In the genomic region with DNA sequence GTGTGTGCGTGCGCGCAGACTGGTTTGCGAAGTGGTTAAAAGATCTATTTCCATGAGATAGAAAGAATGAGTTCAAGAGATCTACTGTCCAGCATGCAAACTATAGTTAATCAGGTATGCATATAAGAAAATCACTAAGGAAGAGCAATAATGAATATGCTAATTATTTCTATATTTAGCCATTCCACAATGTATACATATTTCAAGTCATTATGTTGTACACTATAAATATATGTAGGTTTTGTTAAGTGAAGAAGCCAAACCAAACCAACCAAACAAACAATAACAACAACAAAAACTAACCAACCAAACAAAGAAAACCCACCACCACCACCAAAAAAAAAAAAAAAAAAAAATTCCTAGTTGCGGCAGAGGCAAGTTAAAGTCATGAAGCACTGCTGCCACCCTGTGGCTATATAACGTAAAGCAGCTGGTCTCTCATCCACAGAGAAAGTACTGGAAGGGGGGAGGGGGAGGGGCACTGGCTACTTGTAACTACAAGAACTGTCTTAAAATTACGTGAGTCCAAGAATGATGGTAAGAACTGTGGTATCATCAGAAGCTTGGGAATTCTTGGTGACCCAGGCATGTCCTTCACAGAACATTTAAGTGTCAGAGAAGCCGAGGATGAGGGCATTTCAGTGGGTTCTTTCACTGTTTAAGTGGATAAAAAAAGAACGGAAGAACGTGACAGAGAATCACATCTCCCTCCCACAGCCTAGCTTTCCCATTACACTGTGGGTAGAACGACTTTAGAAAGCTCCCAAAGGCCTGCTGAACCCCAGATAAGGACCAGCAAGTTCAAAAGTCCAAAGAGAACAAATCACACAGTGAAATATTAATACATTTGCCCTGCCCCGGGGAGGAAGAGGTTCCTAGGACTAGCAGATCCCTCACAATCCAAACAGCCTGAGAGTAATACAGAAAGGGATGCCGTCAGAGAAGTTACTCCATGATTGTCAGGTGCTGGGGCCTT, we compare ENCODE assay signal across 9 mouse cellular contexts. TPM values are rescaled to one million over a fixed set of nuclear protein-coding genes. Genes with fewer than 3 reads are reported as not detected.
DNase-seq lines count a peak whose midpoint lies in the region; ATAC-seq and TF ChIP-seq lines count a peak whose summit lies in the region.
"Had no signal": no experiment of that assay in that cellular context is flagged by ENCODE, and none has a peak within 500 bp of the region (broad histone marks: within the 10 kb centered on the region; RNA-seq: fewer than 3 reads in every experiment).

No protein-coding gene starts in this region.

- DNase-seq in 416B (ENCODE audit: low read depth), result peak; percentile 78
- peak; percentile 65 to 91 for DNase-seq in adrenal gland, adult (ENCODE audit: inconsistent age in 2 of 2, low spot score in 1 of 2)
- DNase-seq in embryo, embryonic 10 days (ENCODE audit: low spot score), result peak; percentile 89
- peak; percentile 42 to 58 for DNase-seq in gastrocnemius, postnatal 36 days
- DNase-seq in kidney, adult 2 months, result peak; percentile 86
- peak; percentile 82 for DNase-seq in limb, embryonic 11.5 days (ENCODE audit: low spot score)
- DNase-seq in spleen, postnatal 4 days (ENCODE audit: low spot score in 2 of 2), result peak; percentile 66 to 80

- H3K4me3 ChIP-seq in kidney, adult 2 months (ENCODE audit: insufficient read depth, low read depth, low read length), result no peak overlapping the region
- H3K4me3 ChIP-seq in limb, embryonic 11.5 days (ENCODE audit: low read depth, low read length), result no peak overlapping the region
- no peak overlapping the region for H3K4me3 ChIP-seq in myocyte
- H3K4me3 ChIP-seq: embryonic facial prominence, embryonic 13.5 days had no signal

- no peak; the same call in 1 of the 2 replicates for ATAC-seq in limb, embryonic 11.5 days (ENCODE audit: insufficient number of reproducible peaks, low FRiP score, low TSS enrichment, low read depth)

- no peaks in the 10 kb centered on the region for H3K36me3 ChIP-seq in kidney, adult 2 months (ENCODE audit: control insufficient read depth, insufficient read depth, low read length)
- H3K36me3 ChIP-seq in limb, embryonic 11.5 days (ENCODE audit: control insufficient read depth, insufficient read depth, low read length), result no peaks in the 10 kb centered on the region
- no peaks in the 10 kb centered on the region for H3K36me3 ChIP-seq in myocyte (ENCODE audit: control insufficient read depth, insufficient read depth)
- H3K36me3 ChIP-seq: embryonic facial prominence, embryonic 13.5 days had no signal

- H3K4me1 ChIP-seq in kidney, adult 2 months (ENCODE audit: control insufficient read depth, insufficient read depth, low read length), result peaks cover 4% of the 10 kb centered on the region; the same call in 1 of the 2 replicates
- H3K4me1 ChIP-seq in limb, embryonic 11.5 days (ENCODE audit: control insufficient read depth, insufficient read depth, low read length), result no peaks in the 10 kb centered on the region

- no peak overlapping the region for H3ac ChIP-seq in myocyte (ENCODE audit: control insufficient read depth, insufficient read length)

- no peaks in the 10 kb centered on the region for H3K9me3 ChIP-seq in limb, embryonic 11.5 days (ENCODE audit: control insufficient read depth, low read length)
- H3K9me3 ChIP-seq: embryonic facial prominence, embryonic 13.5 days had no signal

- TF ChIP-seq POLR2A in kidney, adult 2 months (IDR thresholded peaks at IDR 0.05; ENCODE audit: low read depth, low read length), result no peak
- TF ChIP-seq POLR2A in myocyte (IDR thresholded peaks at IDR 0.05; ENCODE audit: insufficient read length, low read depth), result no peak

- TF ChIP-seq CTCF in kidney, adult 2 months (conservative IDR thresholded peaks at IDR 0.05; ENCODE audit: insufficient read depth, insufficient read length, low read depth, low read length), result peak; percentile 73

- no peak overlapping the region; the same call in 1 of the 2 replicates for H3K27ac ChIP-seq in kidney, adult 2 months (ENCODE audit: insufficient read depth, low read depth, low read length)
- no peak overlapping the region for H3K27ac ChIP-seq in limb, embryonic 11.5 days (replicated peaks; ENCODE audit: low read depth, low read length)
- H3K27ac ChIP-seq: embryonic facial prominence, embryonic 13.5 days had no signal

- no peaks in the 10 kb centered on the region for H3K79me2 ChIP-seq in myocyte (ENCODE audit: control insufficient read depth, insufficient read depth)

- intact Hi-C loops in gastrocnemius, postnatal 36 days (cut with DNase I), result loop anchor here (1.0 kb wide), 1 partner anchor 116 kb away; no protein-coding TSS in a partner anchor

- no peak overlapping the region for H3K9ac ChIP-seq in limb, embryonic 11.5 days (ENCODE audit: low read length)
- H3K9ac ChIP-seq: embryonic facial prominence, embryonic 13.5 days had no signal

- WGBS in kidney, adult 2 months, result 46% methylated on average over 13 of the region's 13 CpGs
- WGBS in limb, embryonic 11.5 days, result 58% methylated on average over 13 of the region's 13 CpGs

- no peak overlapping the region for H3K4me2 ChIP-seq in limb, embryonic 11.5 days (ENCODE audit: low read depth, severe bottlenecking)
- peak overlapping the region; percentile 52 for H3K4me2 ChIP-seq in myocyte (ENCODE audit: low read depth)
- H3K4me2 ChIP-seq: embryonic facial prominence, embryonic 13.5 days had no signal

- no peaks in the 10 kb centered on the region for H3K27me3 ChIP-seq in kidney, adult 2 months (replicated peaks; ENCODE audit: control insufficient read depth, insufficient read depth, low read length)
- H3K27me3 ChIP-seq in limb, embryonic 11.5 days (ENCODE audit: control insufficient read depth, insufficient read depth, low read length), result no peaks in the 10 kb centered on the region
- H3K27me3 ChIP-seq in myocyte (ENCODE audit: control insufficient read depth, insufficient read depth, insufficient read length), result no peaks in the 10 kb centered on the region
- H3K27me3 ChIP-seq: embryonic facial prominence, embryonic 13.5 days had no signal

TF ChIP-seq in myocyte, 11 proteins besides CTCF, POLR2A, EP300 and RAD21:
- TF ChIP-seq POLR2AphosphoS2 (IDR thresholded peaks at IDR 0.05; ENCODE audit: insufficient read length, low read depth) (no peak), TCF3 (IDR thresholded peaks at IDR 0.05; ENCODE audit: insufficient read length, low read depth) (no peak), MAX (IDR thresholded peaks at IDR 0.05; ENCODE audit: low read depth) (no peak), REST (IDR thresholded peaks at IDR 0.05; ENCODE audit: insufficient read depth, insufficient read length) (no peak), TCF12 (IDR thresholded peaks at IDR 0.05; ENCODE audit: insufficient read depth, poor library complexity, severe bottlenecking) (no peak), CEBPB (IDR thresholded peaks at IDR 0.05; ENCODE audit: insufficient read depth, poor library complexity, severe bottlenecking) (no peak), USF1 (IDR thresholded peaks at IDR 0.05; ENCODE audit: low read depth) (no peak), MYOG (IDR thresholded peaks at IDR 0.05; ENCODE audit: control insufficient read depth in 1 of 3, insufficient read depth in 1 of 3, insufficient read length in 2 of 3, low read depth in 2 of 3) (no peak), MYOD1 (IDR thresholded peaks at IDR 0.05; ENCODE audit: control insufficient read depth in 1 of 3, insufficient read length in 2 of 3, low read depth in 2 of 3) (no peak), SRF (IDR thresholded peaks at IDR 0.05; ENCODE audit: control insufficient read depth, insufficient read length, low read depth) (no peak), E2F4 (IDR thresholded peaks at IDR 0.05; ENCODE audit: insufficient read depth) (no peak)

RNA-seq across cellular contexts. Expression of a gene that starts 19.8 kb away (rescaled TPM):
- 10 to 100 TPM; 13.1 to 19.1 TPM for total RNA-seq in gastrocnemius, postnatal 36 days (2021)
- polyA plus RNA-seq in kidney, adult 2 months (2012; rRNA removed), result 68.2 and 80.8 TPM in 2 replicates
- 37.7 and 38.1 TPM in 2 replicates for polyA plus RNA-seq in limb, embryonic 11.5 days (2014; fragmentation: Nextera tagmentation; extraction: Ambion mirVana)
- 1.8 TPM for polyA plus RNA-seq in myocyte (2012; fragmentation: generic; extraction: Trizol)

RNA-seq across cellular contexts. Expression of a gene that starts 35.6 kb away (rescaled TPM):
- total RNA-seq in gastrocnemius, postnatal 36 days (2021), result not detected
- not detected in 2 replicates for polyA plus RNA-seq in kidney, adult 2 months (2012; rRNA removed)
- not detected in 2 replicates for polyA plus RNA-seq in limb, embryonic 11.5 days (2014; fragmentation: Nextera tagmentation; extraction: Ambion mirVana)
- polyA plus RNA-seq in myocyte (2012; fragmentation: generic; extraction: Trizol), result not detected
- polyA plus RNA-seq: embryonic facial prominence, embryonic 13.5 days had no signal

RNA-seq across cellular contexts. Expression of a gene that starts 39.3 kb away (rescaled TPM):
- not detected for total RNA-seq in gastrocnemius, postnatal 36 days (2021)
- not detected in 2 replicates for polyA plus RNA-seq in kidney, adult 2 months (2012; rRNA removed)
- polyA plus RNA-seq in limb, embryonic 11.5 days (2014; fragmentation: Nextera tagmentation; extraction: Ambion mirVana), result not detected in 2 replicates
- polyA plus RNA-seq in myocyte (2012; fragmentation: generic; extraction: Trizol), result not detected
- polyA plus RNA-seq: embryonic facial prominence, embryonic 13.5 days had no signal

Comparison
In these comparisons a context has a peak if more than half of its experiments do, and no peak if none do; other contexts are left out.
1. RNA of a gene that starts 19.8 kb away (polyA plus RNA-seq): 68.2 to 80.8 TPM in kidney, adult 2 months and 37.7 to 38.1 TPM in limb, embryonic 11.5 days; 1.8 TPM in myocyte (single experiment); every median in the first group is over 10 times any median in the second.
2. Peak in every context shown above with its lines, with median percentiles within 50 percentile points of each other: DNase-seq.